Mouse (Mus musculus): ENCODE data around the gene Mydgf. TPM values are rescaled to one million over a fixed set of nuclear protein-coding genes. Genes with fewer than 3 reads are reported as not detected.

The Mydgf gene
- polyA plus RNA-seq, 1 experiment from 2014 or later, result 102 TPM

GRCm38 (mm10) chr17:56134463-56134971 is 49.2 kb downstream of the Mydgf start:
- peak overlapping the region; percentile 92 for H3K4me2 ChIP-seq
- ATAC-seq (replicated peaks; ENCODE audit: low FRiP score), result peak; percentile 57
- peak overlapping the region; percentile 54 for H3K4me3 ChIP-seq (ENCODE audit: low read depth, low read length)
- DNase-seq (ENCODE audit: low spot score), result peak; percentile 73
- H3K9ac ChIP-seq (ENCODE audit: low read depth, low read length), result 0 out of 2 replicates have a peak overlapping the region, but pooled peaks have one; percentile 44
- H3K27ac ChIP-seq (ENCODE audit: low read depth, low read length), result peak overlapping the region; percentile 77; the same call in 1 of the 2 replicates
- no peaks in the 10 kb centered on the region for H3K9me3 ChIP-seq (ENCODE audit: control insufficient read depth, low read length)
- 2% methylated on average over 27 of the region's 27 CpGs for WGBS
- H3K27me3 ChIP-seq (replicated peaks; ENCODE audit: control insufficient read depth, insufficient read depth, low read length), result peaks cover 13% of the 10 kb centered on the region
- peaks cover 27% of the 10 kb centered on the region for H3K4me1 ChIP-seq (replicated peaks; ENCODE audit: control insufficient read depth, insufficient read depth, low read length)
- H3K36me3 ChIP-seq (ENCODE audit: control insufficient read depth, insufficient read depth, low read length), result no peaks in the 10 kb centered on the region

- peaks cover 5% of the 10 kb centered on the region for H3K27me3 ChIP-seq (replicated peaks; ENCODE audit: control insufficient read depth, insufficient read depth, low read length)
- H3K27ac ChIP-seq (ENCODE audit: low read depth, low read length), result peak overlapping the region; percentile 77
- peaks cover 24% of the 10 kb centered on the region for H3K4me1 ChIP-seq (replicated peaks; ENCODE audit: control insufficient read depth, insufficient read depth, low read length)
- peak overlapping the region; percentile 92 for H3K4me2 ChIP-seq
- ATAC-seq (replicated peaks; ENCODE audit: low FRiP score), result peak; percentile 70
- H3K9me3 ChIP-seq (ENCODE audit: control insufficient read depth, low read length), result no peaks in the 10 kb centered on the region
- peak overlapping the region; percentile 35 for H3K9ac ChIP-seq (ENCODE audit: low read depth, low read length)
- WGBS, result 9% methylated on average over 18 of the region's 21 CpGs
- DNase-seq (ENCODE audit: low spot score), result peak; percentile 73
- no peaks in the 10 kb centered on the region for H3K36me3 ChIP-seq (ENCODE audit: control insufficient read depth, insufficient read depth, low read length)
- peak overlapping the region; percentile 54 for H3K4me3 ChIP-seq (ENCODE audit: low read depth, low read length)
Measured at GRCm38 (mm10) chr17:56133457-56134363, 50.0 kb downstream of the Mydgf start.

GRCm38 (mm10) chr17:56132661-56133060 is 51.1 kb downstream of the Mydgf start:
- 2% methylated on average over 14 of the region's 14 CpGs for WGBS
- no peak overlapping the region for H3K9ac ChIP-seq (ENCODE audit: low read depth, low read length)
- no peak for ATAC-seq (replicated peaks; ENCODE audit: low FRiP score)
- no peaks in the 10 kb centered on the region for H3K27me3 ChIP-seq (replicated peaks; ENCODE audit: control insufficient read depth, insufficient read depth, low read length)
- H3K4me3 ChIP-seq (ENCODE audit: low read depth, low read length), result 0 out of 2 replicates have a peak overlapping the region, but pooled peaks have one; percentile 10
- peaks cover 21% of the 10 kb centered on the region for H3K4me1 ChIP-seq (replicated peaks; ENCODE audit: control insufficient read depth, insufficient read depth, low read length)
- peak overlapping the region; percentile 43 for H3K4me2 ChIP-seq
- DNase-seq (ENCODE audit: low spot score), result peak; percentile 72
- H3K27ac ChIP-seq (ENCODE audit: low read depth, low read length), result no peak overlapping the region; the same call in 1 of the 2 replicates
- no peaks in the 10 kb centered on the region for H3K36me3 ChIP-seq (ENCODE audit: control insufficient read depth, insufficient read depth, low read length)
- H3K9me3 ChIP-seq (ENCODE audit: control insufficient read depth, low read length), result no peaks in the 10 kb centered on the region

- H3K4me2 ChIP-seq, result no peak overlapping the region
- H3K9ac ChIP-seq (ENCODE audit: low read depth, low read length), result no peak overlapping the region
- H3K36me3 ChIP-seq (ENCODE audit: control insufficient read depth, insufficient read depth, low read length), result no peaks in the 10 kb centered on the region
- WGBS, result 42% methylated on average over 7 of the region's 7 CpGs
- no peak overlapping the region for H3K4me3 ChIP-seq (ENCODE audit: low read depth, low read length)
- peaks cover 21% of the 10 kb centered on the region for H3K4me1 ChIP-seq (replicated peaks; ENCODE audit: control insufficient read depth, insufficient read depth, low read length)
- H3K27me3 ChIP-seq (replicated peaks; ENCODE audit: control insufficient read depth, insufficient read depth, low read length), result no peaks in the 10 kb centered on the region
- no peak overlapping the region for H3K27ac ChIP-seq (ENCODE audit: low read depth, low read length)
- ATAC-seq (replicated peaks; ENCODE audit: low FRiP score) (no peak), DNase-seq (ENCODE audit: low spot score) (no peak)
- no peaks in the 10 kb centered on the region for H3K9me3 ChIP-seq (ENCODE audit: control insufficient read depth, low read length)
Measured at GRCm38 (mm10) chr17:56131814-56132213, 51.9 kb downstream of the Mydgf start.

GRCm38 (mm10) chr17:56131136-56131535 is 52.6 kb downstream of the Mydgf start:
- H3K27me3 ChIP-seq (replicated peaks; ENCODE audit: control insufficient read depth, insufficient read depth, low read length), result no peaks in the 10 kb centered on the region
- no peaks in the 10 kb centered on the region for H3K36me3 ChIP-seq (ENCODE audit: control insufficient read depth, insufficient read depth, low read length)
- H3K4me2 ChIP-seq, result no peak overlapping the region
- ATAC-seq (replicated peaks; ENCODE audit: low FRiP score), result no peak
- no peak overlapping the region for H3K27ac ChIP-seq (ENCODE audit: low read depth, low read length)
- no peaks in the 10 kb centered on the region for H3K9me3 ChIP-seq (ENCODE audit: control insufficient read depth, low read length)
- WGBS, result 92% methylated on average over 10 of the region's 10 CpGs
- peaks cover 21% of the 10 kb centered on the region for H3K4me1 ChIP-seq (replicated peaks; ENCODE audit: control insufficient read depth, insufficient read depth, low read length)
- no peak for DNase-seq (ENCODE audit: low spot score)
- H3K4me3 ChIP-seq (ENCODE audit: low read depth, low read length), result no peak overlapping the region
- H3K9ac ChIP-seq (ENCODE audit: low read depth, low read length), result no peak overlapping the region

GRCm38 (mm10) chr17:56128246-56128645 is 55.5 kb downstream of the Mydgf start:
- no peak for DNase-seq (ENCODE audit: low spot score)
- peaks cover 20% of the 10 kb centered on the region for H3K27me3 ChIP-seq (replicated peaks; ENCODE audit: control insufficient read depth, insufficient read depth, low read length)
- WGBS, result 75% methylated on average over 15 of the region's 15 CpGs

GRCm38 (mm10) chr17:56126175-56126574 is 57.5 kb downstream of the Mydgf start:
- H3K4me1 ChIP-seq (replicated peaks; ENCODE audit: control insufficient read depth, insufficient read depth, low read length), result no peaks in the 10 kb centered on the region
- 79% methylated on average over 11 of the region's 11 CpGs for WGBS
- no peaks in the 10 kb centered on the region for H3K36me3 ChIP-seq (ENCODE audit: control insufficient read depth, insufficient read depth, low read length)
- peaks cover 40% of the 10 kb centered on the region for H3K27me3 ChIP-seq (replicated peaks; ENCODE audit: control insufficient read depth, insufficient read depth, low read length)
- peaks cover 7% of the 10 kb centered on the region for H3K9me3 ChIP-seq (ENCODE audit: control insufficient read depth, low read length)
- H3K4me3 ChIP-seq (ENCODE audit: low read depth, low read length), result no peak overlapping the region
- ATAC-seq (replicated peaks; ENCODE audit: low FRiP score) (no peak), DNase-seq (ENCODE audit: low spot score) (no peak)
- H3K27ac ChIP-seq (ENCODE audit: low read depth, low read length), result no peak overlapping the region
- H3K9ac ChIP-seq (ENCODE audit: low read depth, low read length), result no peak overlapping the region
- no peak overlapping the region for H3K4me2 ChIP-seq

More at GRCm38 (mm10) chr17:56128246-56128645, 55.5 kb downstream of the Mydgf start:
- no peaks in the 10 kb centered on the region for H3K36me3 ChIP-seq (ENCODE audit: control insufficient read depth, insufficient read depth, low read length)
- no peak overlapping the region for H3K27ac ChIP-seq (ENCODE audit: low read depth, low read length)
- no peak for ATAC-seq (replicated peaks; ENCODE audit: low FRiP score)
- H3K9ac ChIP-seq (ENCODE audit: low read depth, low read length), result no peak overlapping the region
- no peaks in the 10 kb centered on the region for H3K9me3 ChIP-seq (ENCODE audit: control insufficient read depth, low read length)
- H3K4me2 ChIP-seq, result no peak overlapping the region
- no peak overlapping the region for H3K4me3 ChIP-seq (ENCODE audit: low read depth, low read length)
- peaks cover 3% of the 10 kb centered on the region; the same call in 1 of the 2 replicates for H3K4me1 ChIP-seq (replicated peaks; ENCODE audit: control insufficient read depth, insufficient read depth, low read length)
